Mouse (Mus musculus) myocyte (in vitro differentiated cells): Measurements from ENCODE around the gene Runx2.

ENCODE experiments used
- E2F4 ChIP-seq: IDR thresholded peaks from one replicate; pipeline ENCODE4 v1.6.1; 2011; ENCODE audit warnings: mild to moderate bottlenecking, control low read depth, moderate library complexity; ENCODE audit not compliant: insufficient read depth
- MAX ChIP-seq: IDR thresholded peaks from one replicate; pipeline ENCODE4 v1.6.1; 2011; ENCODE audit warnings: low read depth, mild to moderate bottlenecking, control low read depth
- MYOD1 ChIP-seq, 3 experiments: IDR thresholded peaks; one replicate each; pipeline ENCODE4 v1.6.1; 2011; ENCODE audit warnings: control low read depth in 2 of 3, low read depth in 2 of 3, mild to moderate bottlenecking in 2 of 3, moderate library complexity in 1 of 3; ENCODE audit not compliant: insufficient read length in 2 of 3, control insufficient read depth in 1 of 3
- MYOG ChIP-seq, 3 experiments: IDR thresholded peaks; one replicate each; pipeline ENCODE4 v1.6.1; 2011; ENCODE audit warnings: control low read depth in 2 of 3, low read depth in 2 of 3, mild to moderate bottlenecking in 2 of 3; ENCODE audit not compliant: insufficient read length in 2 of 3, control insufficient read depth in 1 of 3, insufficient read depth in 1 of 3
- POLR2A ChIP-seq: IDR thresholded peaks from one replicate; pipeline ENCODE4 v1.6.1; 2011; ENCODE audit warnings: low read depth, mild to moderate bottlenecking, control low read depth, moderate library complexity; ENCODE audit not compliant: insufficient read length
- POLR2AphosphoS2 ChIP-seq: IDR thresholded peaks from one replicate; pipeline ENCODE4 v1.6.1; 2011; ENCODE audit warnings: low read depth, control low read depth; ENCODE audit not compliant: insufficient read length

- TF ChIP-seq MAX (no peak), POLR2A (no peak), MYOG (IDR thresholded peaks at IDR 0.05; ENCODE audit: control insufficient read depth in 1 of 3, insufficient read depth in 1 of 3, insufficient read length in 2 of 3, low read depth in 2 of 3) (no peak), E2F4 (no peak), POLR2AphosphoS2 (no peak), MYOD1 (IDR thresholded peaks at IDR 0.05; ENCODE audit: control insufficient read depth in 1 of 3, insufficient read length in 2 of 3, low read depth in 2 of 3) (no peak)
Observed at GRCm38 (mm10) chr17:44742246-44742645, 72.4 kb downstream of the Runx2 start.
